16 mouse cellular contexts compared by ENCODE assay signal in genomic region chr7:123177215-123177614, GRCm38 (mm10).
"Had no signal": no experiment of that assay in that cellular context is flagged by ENCODE, and none has a peak within 500 bp of the region (broad histone marks: within the 10 kb centered on the region; RNA-seq: fewer than 3 reads in every experiment).

No protein-coding gene starts in this region.

- ATAC-seq: midbrain, embryonic 13.5 days; midbrain, embryonic 15.5 days had no signal

- DNase-seq: lung, adult 18-20 months; lung, embryonic 14.5 days; lung, postnatal 10 days; lung, postnatal 36 days; right cerebral cortex, postnatal 14 days; thymus, adult 2 months; thymus, postnatal 14 days; thymus, postnatal 36 days had no signal

- H3K4me2 ChIP-seq: lung, embryonic 14.5 days; midbrain, embryonic 11.5 days; midbrain, embryonic 13.5 days; midbrain, embryonic 15.5 days; neural tube, embryonic 12.5 days; stomach, embryonic 15.5 days had no signal

- H3K4me3 ChIP-seq: megakaryocyte, embryonic 14.5 days; midbrain, embryonic 13.5 days; midbrain, embryonic 15.5 days; neural tube, embryonic 12.5 days; stomach, embryonic 15.5 days had no signal

- H3K9ac ChIP-seq: lung, embryonic 14.5 days; midbrain, embryonic 13.5 days; midbrain, embryonic 15.5 days; neural tube, embryonic 12.5 days; stomach, embryonic 15.5 days had no signal

- H3K9me3 ChIP-seq: megakaryocyte, embryonic 14.5 days; midbrain, embryonic 13.5 days; midbrain, embryonic 15.5 days; neural tube, embryonic 12.5 days; stomach, embryonic 15.5 days had no signal

- H3K4me1 ChIP-seq: megakaryocyte, embryonic 14.5 days; midbrain, embryonic 13.5 days; midbrain, embryonic 15.5 days; neural tube, embryonic 12.5 days; stomach, embryonic 15.5 days had no signal

- H3K27ac ChIP-seq: macrophage; midbrain, embryonic 13.5 days; midbrain, embryonic 15.5 days; neural tube, embryonic 12.5 days; stomach, embryonic 15.5 days; stomach, postnatal 0 days had no signal

- H3K27me3 ChIP-seq: megakaryocyte, embryonic 14.5 days; midbrain, embryonic 13.5 days; midbrain, embryonic 15.5 days; neural tube, embryonic 12.5 days; stomach, embryonic 15.5 days had no signal
